Mouse (Mus musculus) embryonic fibroblast, embryonic 13.5 days (primary cell): Measurements from ENCODE around the gene Fam83c.

Source experiments
- CTCF ChIP-seq: IDR thresholded peaks from 2 replicates; pipeline ENCODE4 v1.5.1; 2011; ENCODE audit warnings: mild to moderate bottlenecking, control low read depth, low read length, moderate library complexity, borderline replicate concordance; ENCODE audit not compliant: insufficient read depth
- POLR2A ChIP-seq: IDR thresholded peaks from 2 replicates; pipeline ENCODE4 v1.6.1; 2011; ENCODE audit warnings: low read depth, mild to moderate bottlenecking, control low read depth, low read length, moderate library complexity

DNA sequence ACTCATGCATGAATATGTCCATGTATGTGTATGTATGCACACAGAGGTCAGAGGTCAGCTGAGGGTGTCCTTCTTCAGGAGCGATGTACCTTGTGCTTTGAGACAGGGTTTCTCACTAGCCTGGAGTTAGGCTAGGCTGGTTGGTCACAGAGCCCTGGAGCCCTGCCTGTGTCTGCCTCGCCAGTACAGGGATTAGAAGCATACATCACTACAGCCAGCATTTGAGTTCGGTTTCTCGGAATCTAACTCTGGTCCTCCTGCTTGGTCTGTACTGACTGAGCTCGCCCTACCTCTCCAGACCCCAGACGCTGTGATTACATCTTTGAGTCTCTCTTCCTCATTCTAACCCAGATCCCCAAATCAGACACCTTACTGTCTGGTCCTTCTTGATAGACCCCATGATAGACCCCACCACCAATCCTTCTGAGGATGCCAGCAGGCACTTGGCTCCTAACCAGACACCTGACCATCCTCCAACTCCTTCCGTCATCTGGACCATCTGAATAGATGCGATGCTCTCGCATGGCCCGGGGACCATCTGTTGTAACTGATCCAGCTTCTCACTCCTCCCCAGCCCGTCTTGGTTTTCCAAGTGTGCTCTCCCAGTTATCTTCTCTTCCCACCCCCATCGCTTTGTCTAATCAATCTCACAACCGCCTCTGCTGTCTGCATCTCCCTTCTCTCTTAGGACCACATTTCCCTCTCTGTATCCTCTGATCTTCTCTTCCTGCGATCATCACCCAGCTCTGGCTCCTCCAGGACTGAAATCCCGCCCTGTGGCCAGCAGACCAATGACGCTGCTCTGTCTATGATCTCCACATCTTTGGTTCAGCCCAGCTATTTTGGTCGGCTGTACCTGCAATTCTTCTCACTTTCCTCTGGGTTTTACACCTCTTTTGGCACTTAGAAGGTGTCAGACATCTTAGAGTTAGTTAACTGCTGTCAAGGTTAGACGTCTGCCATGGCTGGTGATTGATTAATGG is 46.4 kb downstream of the Fam83c start:
- TF ChIP-seq CTCF (no peak), POLR2A (no peak)
